Mouse (Mus musculus) liver, postnatal 0 days (tissue): ENCODE measurements around the gene Ppfibp1.

Experiments
- CTCF ChIP-seq: sonication (generic); IDR thresholded peaks from 2 replicates; pipeline ENCODE4 v1.5.1; 2016; ENCODE audit warnings: antibody characterized with exemption, low read depth
- EP300 ChIP-seq: IDR thresholded peaks from 2 replicates; pipeline ENCODE4 v1.6.1; 2016; ENCODE audit warnings: antibody characterized with exemption, low read depth, mild to moderate bottlenecking

- TF ChIP-seq CTCF (no peak), EP300 (no peak)
Observed at GRCm38 (mm10) chr6:146887958-146888659, at the start of gene Ppfibp1.
